Mouse (Mus musculus) spleen, adult 2 months (tissue): ENCODE data around the gene CK137956. TPM values are rescaled to one million over a fixed set of nuclear protein-coding genes. Genes with fewer than 3 reads are reported as not detected.

Experiments
- DNase-seq, 2 experiments: peaks; one replicate each; pipeline versions ENCODE4 v3.0.0 to v3.0.0-alpha.2; 2012 to 2021; ENCODE audit warnings: low spot score in 2 of 2, low read depth in 1 of 2
- H3K27ac ChIP-seq: fragments of 200-500 bp; 2 replicates; pipeline ENCODE4 v1.5.1; 2012; ENCODE audit warnings: low read length, inconsistent platforms; ENCODE audit not compliant: insufficient read depth
- H3K27me3 ChIP-seq: fragments of 200-500 bp; 2 replicates; pipeline ENCODE4 v1.6.1; 2012; ENCODE audit warnings: mild to moderate bottlenecking, moderate library complexity, low read length, inconsistent platforms; ENCODE audit not compliant: control insufficient read depth, insufficient read depth
- H3K36me3 ChIP-seq: fragments of 200-500 bp; 2 replicates; pipeline ENCODE4 v1.6.1; 2012; ENCODE audit warnings: mild to moderate bottlenecking, low read length, inconsistent platforms; ENCODE audit not compliant: control insufficient read depth, insufficient read depth
- H3K4me1 ChIP-seq: fragments of 200-500 bp; 2 replicates; pipeline ENCODE4 v1.6.1; 2011; ENCODE audit warnings: inconsistent platforms; ENCODE audit not compliant: control insufficient read depth, insufficient read depth, insufficient read length
- H3K4me3 ChIP-seq: fragments of 200-500 bp; 2 replicates; pipeline ENCODE4 v1.5.1; 2011; ENCODE audit warnings: mild to moderate bottlenecking, inconsistent platforms; ENCODE audit not compliant: insufficient read depth, insufficient read length; ENCODE audit errors: extremely low read depth
- CTCF ChIP-seq: fragments of 200-500 bp; IDR thresholded peaks from 2 replicates; pipeline ENCODE4 v1.5.1; 2011; ENCODE audit warnings: mild to moderate bottlenecking, inconsistent platforms; ENCODE audit not compliant: insufficient read depth, insufficient read length, insufficient replicate concordance; ENCODE audit errors: extremely low read depth
- POLR2A ChIP-seq: fragments of 200-500 bp; IDR thresholded peaks from 2 replicates; pipeline ENCODE4 v1.6.1; 2011; ENCODE audit warnings: low read depth, low read length, inconsistent platforms
- WGBS: fragments of 180-500 bp; shearing (Covaris S2); methylation state at CpG from one replicate; pipeline ENCODE4 v1.1.7; 2018; 5-methylcytosine and 5-hydroxymethylcytosine counted together
- polyA plus RNA-seq: library from polyadenylated mRNA; depleted of rRNA; stranded (reverse); fragments of >200 nt; gene quantifications from 2 replicates; pipeline ENCODE4 v1.2.3, GENCODE M21; 2012; rRNA removed

CK137956 gene
- polyA plus RNA-seq = not detected in 2 replicates

- H3K36me3 ChIP-seq = no peaks in the 10 kb centered on the region
- H3K27ac ChIP-seq = no peak within 1 kb of the TSS
- no peak within 1 kb of the TSS for H3K4me3 ChIP-seq
- TF ChIP-seq POLR2A (no peak), CTCF (no peak)
- no peaks in the 10 kb centered on the region for H3K4me1 ChIP-seq
- DNase-seq = no peak
- H3K27me3 ChIP-seq = no peaks in the 10 kb centered on the region
- WGBS = 12% methylated on average over 39 of the region's 39 CpGs
Observed at GRCm38 (mm10) chr4:127970901-127971868, at the start of gene CK137956. TSS of gene CK137956 (minus strand) at chr4:127970951.

- WGBS = 78% methylated on average over 2 of the region's 2 CpGs
- H3K27ac ChIP-seq = no peak overlapping the region
- H3K36me3 ChIP-seq = no peaks in the 10 kb centered on the region
- no peak for DNase-seq
- H3K4me3 ChIP-seq = no peak overlapping the region
- no peak for TF ChIP-seq CTCF
- no peak for TF ChIP-seq POLR2A
- H3K4me1 ChIP-seq = no peaks in the 10 kb centered on the region
- no peaks in the 10 kb centered on the region for H3K27me3 ChIP-seq
Observed at GRCm38 (mm10) chr4:128019465-128019864, 48.7 kb upstream of the CK137956 start.

- no peaks in the 10 kb centered on the region for H3K36me3 ChIP-seq
- TF ChIP-seq CTCF (no peak), POLR2A (no peak)
Observed at GRCm38 (mm10) chr4:128004797-128005452, 34.2 kb upstream of the CK137956 start.

GRCm38 (mm10) chr4:128002638-128003101 lies 31.9 kb upstream of the CK137956 start:
- Histone ChIP-seq H3K27me3 (no peaks in the 10 kb centered on the region), H3K4me3 (no peak overlapping the region)

More at GRCm38 (mm10) chr4:128004797-128005452, 34.2 kb upstream of the CK137956 start:
- Histone ChIP-seq H3K27ac (no peak overlapping the region), H3K27me3 (no peaks in the 10 kb centered on the region), H3K4me3 (no peak overlapping the region), H3K4me1 (no peaks in the 10 kb centered on the region)
- WGBS = 67% methylated on average over 3 of the region's 3 CpGs
- no peak for DNase-seq

GRCm38 (mm10) chr4:127999281-127999680 lies 28.5 kb upstream of the CK137956 start:
- DNase-seq = no peak
- Histone ChIP-seq H3K36me3 (no peaks in the 10 kb centered on the region), H3K27me3 (no peaks in the 10 kb centered on the region), H3K27ac (no peak overlapping the region), H3K4me1 (no peaks in the 10 kb centered on the region), H3K4me3 (no peak overlapping the region)
- TF ChIP-seq POLR2A = no peak
- no peak for TF ChIP-seq CTCF
- 59% methylated on average over 3 of the region's 3 CpGs for WGBS

More at GRCm38 (mm10) chr4:128002638-128003101, 31.9 kb upstream of the CK137956 start:
- no peaks in the 10 kb centered on the region for H3K36me3 ChIP-seq
- 54% methylated on average over 4 of the region's 4 CpGs for WGBS
- TF ChIP-seq CTCF (no peak), POLR2A (no peak)
- no peaks in the 10 kb centered on the region for H3K4me1 ChIP-seq
- no peak overlapping the region for H3K27ac ChIP-seq
- DNase-seq = no peak

- no peaks in the 10 kb centered on the region for H3K36me3 ChIP-seq
- H3K4me1 ChIP-seq = no peaks in the 10 kb centered on the region
- TF ChIP-seq POLR2A (no peak), CTCF (no peak)
- WGBS = 13% methylated on average over 18 of the region's 18 CpGs
- peaks cover 5% of the 10 kb centered on the region; the same call in 1 of the 2 replicates for H3K27me3 ChIP-seq
- H3K27ac ChIP-seq = no peak overlapping the region
- DNase-seq = no peak
- H3K4me3 ChIP-seq = no peak overlapping the region
Observed at GRCm38 (mm10) chr4:127989347-127989995, 18.7 kb upstream of the CK137956 start.
